Mouse (Mus musculus): ENCODE results near the gene Aph1c.

DNA sequence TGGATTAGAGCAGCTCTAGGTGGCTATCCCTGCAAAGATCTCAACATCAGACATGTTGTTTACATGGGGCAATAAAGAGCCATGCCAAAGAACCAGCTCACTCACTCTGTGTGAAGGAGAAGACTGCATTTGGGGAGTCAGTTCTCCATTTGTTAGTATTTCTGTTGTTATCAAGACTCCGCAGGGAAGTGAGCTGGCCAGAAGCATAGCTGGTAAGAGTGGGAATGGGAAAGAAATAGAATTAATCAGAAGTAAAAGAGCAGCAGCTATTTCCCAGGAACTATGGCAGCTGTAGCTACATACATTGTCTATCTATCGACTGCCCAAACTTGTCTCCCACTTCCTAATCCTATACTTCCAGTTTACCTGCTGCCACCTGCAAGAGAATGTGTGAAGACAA is 46.2 kb upstream of the Aph1c start:
- TF ChIP-seq EP300 (IDR thresholded peaks at IDR 0.05; ENCODE audit: low read depth) (no peak), CTCF (IDR thresholded peaks at IDR 0.05; ENCODE audit: low read depth) (no peak)
